Mouse (Mus musculus): ENCODE data around the gene Ubqln4. TPM values are rescaled to one million over a fixed set of nuclear protein-coding genes. Genes with fewer than 3 reads are reported as not detected.

Gene Ubqln4
- polyA plus RNA-seq (2016; fragmentation: Nextera tagmentation; extraction: Ambion mirVana), result 73.4 and 77.4 TPM in 2 replicates

- Histone ChIP-seq H3K36me3 (replicated peaks) (peaks cover 47% of the 10 kb centered on the region), H3K27ac (peak within 1 kb of the TSS; percentile 97), H3K4me1 (peaks cover 46% of the 10 kb centered on the region), H3K9me3 (no peaks in the 10 kb centered on the region), H3K4me3 (peak within 1 kb of the TSS; percentile 70), H3K27me3 (ENCODE audit: poor library complexity, severe bottlenecking) (no peaks in the 10 kb centered on the region)
- DNase-seq (ENCODE audit: extremely low spot score, low spot score), result peak; percentile 92
- under 1% methylated on average over 35 of the region's 37 CpGs for WGBS
These were observed at the start of gene Ubqln4 for GRCm38 (mm10) chr3:88553525-88553879. Gene Ubqln4 (plus strand): TSS chr3:88553758.

- Histone ChIP-seq H3K36me3 (replicated peaks) (no peaks in the 10 kb centered on the region), H3K4me1 (peaks cover 63% of the 10 kb centered on the region), H3K27me3 (ENCODE audit: poor library complexity, severe bottlenecking) (peaks cover 56% of the 10 kb centered on the region), H3K9me3 (no peaks in the 10 kb centered on the region), H3K27ac (no peak overlapping the region), H3K4me3 (no peak overlapping the region)
- WGBS, result 44% methylated on average over 8 of the region's 8 CpGs
- no peak for DNase-seq (ENCODE audit: extremely low spot score, low spot score)
These were observed 49.4 kb upstream of the Ubqln4 start for GRCm38 (mm10) chr3:88503881-88504746.

DNA sequence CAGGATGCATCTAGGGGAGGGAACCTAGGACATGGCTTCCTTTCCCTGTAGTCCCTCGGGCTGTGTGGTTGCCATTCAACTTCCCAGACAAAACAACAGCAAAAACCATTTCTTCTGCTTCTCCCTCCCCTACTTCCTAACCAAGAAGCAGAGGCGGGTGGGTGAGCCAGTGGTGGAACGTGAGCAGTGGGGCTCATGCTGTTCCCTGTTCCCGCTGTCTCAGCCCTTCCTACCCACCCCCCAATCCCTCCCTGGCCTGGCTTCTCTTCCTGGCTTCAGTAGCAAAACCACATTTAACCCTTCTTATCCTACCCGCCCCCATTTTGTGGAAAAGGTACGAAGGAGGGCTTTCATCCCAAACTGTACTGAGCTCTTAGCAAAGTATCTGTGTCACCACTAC lies 48.5 kb upstream of the Ubqln4 start:
- H3K27ac ChIP-seq, result no peak overlapping the region
- H3K4me1 ChIP-seq, result peaks cover 72% of the 10 kb centered on the region
- no peaks in the 10 kb centered on the region for H3K36me3 ChIP-seq (replicated peaks)
- no peak overlapping the region for H3K4me3 ChIP-seq
- no peak for DNase-seq (ENCODE audit: extremely low spot score, low spot score)
- WGBS, result 69% methylated on average over 6 of the region's 6 CpGs
- peaks cover 54% of the 10 kb centered on the region for H3K27me3 ChIP-seq (ENCODE audit: poor library complexity, severe bottlenecking)
- no peaks in the 10 kb centered on the region for H3K9me3 ChIP-seq

GRCm38 (mm10) chr3:88505765-88506164 lies 47.8 kb upstream of the Ubqln4 start:
- H3K4me3 ChIP-seq, result no peak overlapping the region
- peaks cover 47% of the 10 kb centered on the region for H3K27me3 ChIP-seq (ENCODE audit: poor library complexity, severe bottlenecking)
- no peak for DNase-seq (ENCODE audit: extremely low spot score, low spot score)
- H3K9me3 ChIP-seq, result no peaks in the 10 kb centered on the region
- no peaks in the 10 kb centered on the region for H3K36me3 ChIP-seq (replicated peaks)
- peaks cover 76% of the 10 kb centered on the region for H3K4me1 ChIP-seq
- peak overlapping the region; percentile 62 for H3K27ac ChIP-seq
- WGBS, result 42% methylated on average over 7 of the region's 7 CpGs

GRCm38 (mm10) chr3:88509250-88509649 lies 44.3 kb upstream of the Ubqln4 start:
- 75% methylated on average over 3 of the region's 3 CpGs for WGBS
- H3K4me3 ChIP-seq, result peak overlapping the region; percentile 48
- no peak for DNase-seq (ENCODE audit: extremely low spot score, low spot score)
- H3K4me1 ChIP-seq, result peaks cover 76% of the 10 kb centered on the region
- peaks cover 12% of the 10 kb centered on the region for H3K27me3 ChIP-seq (ENCODE audit: poor library complexity, severe bottlenecking)
- H3K36me3 ChIP-seq (replicated peaks), result no peaks in the 10 kb centered on the region
- no peaks in the 10 kb centered on the region for H3K9me3 ChIP-seq
- peak overlapping the region; percentile 86 for H3K27ac ChIP-seq

DNA sequence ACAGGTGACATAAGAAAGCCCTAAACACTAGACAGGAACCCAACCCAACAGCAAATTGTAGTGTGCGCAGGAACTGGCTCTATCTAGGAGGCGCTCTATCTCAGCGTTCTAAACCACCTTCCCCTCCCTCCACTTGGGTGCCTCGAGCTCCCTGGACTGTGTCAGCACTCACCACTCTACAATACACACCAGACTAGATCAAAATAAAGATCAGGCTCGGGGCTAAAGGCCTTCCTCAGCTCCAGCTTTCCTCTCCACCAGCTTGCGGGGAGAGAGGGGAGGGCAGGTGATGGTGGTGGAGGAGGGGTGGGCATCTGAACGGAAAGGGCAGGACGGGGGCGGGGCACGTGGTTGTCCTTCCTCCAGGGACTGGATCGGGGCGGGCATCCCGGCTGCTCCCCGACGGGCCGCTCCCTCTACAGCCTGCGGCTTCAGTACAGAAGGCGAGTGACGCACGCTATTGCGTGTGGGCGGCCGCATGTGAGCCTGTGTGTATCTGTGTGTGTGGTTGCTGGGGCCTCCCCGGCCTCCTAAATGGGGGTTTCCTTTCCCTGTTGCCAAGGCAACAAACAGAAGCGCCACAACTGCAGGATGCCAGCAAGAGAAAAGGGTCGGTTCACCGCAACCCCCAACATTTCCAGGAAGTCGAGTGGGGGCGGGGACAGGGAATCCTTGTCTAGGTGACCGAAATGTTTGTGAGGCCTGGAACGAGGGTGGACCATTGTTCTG lies 43.7 kb upstream of the Ubqln4 start, which contains the start of gene Lmna:
TSS of gene Lmna (minus strand) at position 265 of the 729 bp plus-strand sequence.
- DNase-seq (ENCODE audit: extremely low spot score, low spot score), result peak; percentile 93
- 1% methylated on average over 31 of the region's 31 CpGs for WGBS
- no peaks in the 10 kb centered on the region for H3K9me3 ChIP-seq
- peaks cover 78% of the 10 kb centered on the region for H3K4me1 ChIP-seq
- H3K27ac ChIP-seq, result peak within 1 kb of the TSS; percentile 86
- H3K4me3 ChIP-seq, result peak within 1 kb of the TSS; percentile 48
- H3K36me3 ChIP-seq (replicated peaks), result no peaks in the 10 kb centered on the region
- H3K27me3 ChIP-seq (ENCODE audit: poor library complexity, severe bottlenecking), result peaks cover 8% of the 10 kb centered on the region

GRCm38 (mm10) chr3:88510421-88511289 lies 42.9 kb upstream of the Ubqln4 start:
- DNase-seq (ENCODE audit: extremely low spot score, low spot score), result no peak
- WGBS, result 58% methylated on average over 13 of the region's 13 CpGs
- peaks cover 70% of the 10 kb centered on the region for H3K4me1 ChIP-seq
- H3K27ac ChIP-seq, result peak overlapping the region; percentile 86
- no peaks in the 10 kb centered on the region for H3K9me3 ChIP-seq
- no peaks in the 10 kb centered on the region for H3K36me3 ChIP-seq (replicated peaks)
- peaks cover under 1% of the 10 kb centered on the region for H3K27me3 ChIP-seq (ENCODE audit: poor library complexity, severe bottlenecking)
- peak overlapping the region; percentile 48 for H3K4me3 ChIP-seq

DNA sequence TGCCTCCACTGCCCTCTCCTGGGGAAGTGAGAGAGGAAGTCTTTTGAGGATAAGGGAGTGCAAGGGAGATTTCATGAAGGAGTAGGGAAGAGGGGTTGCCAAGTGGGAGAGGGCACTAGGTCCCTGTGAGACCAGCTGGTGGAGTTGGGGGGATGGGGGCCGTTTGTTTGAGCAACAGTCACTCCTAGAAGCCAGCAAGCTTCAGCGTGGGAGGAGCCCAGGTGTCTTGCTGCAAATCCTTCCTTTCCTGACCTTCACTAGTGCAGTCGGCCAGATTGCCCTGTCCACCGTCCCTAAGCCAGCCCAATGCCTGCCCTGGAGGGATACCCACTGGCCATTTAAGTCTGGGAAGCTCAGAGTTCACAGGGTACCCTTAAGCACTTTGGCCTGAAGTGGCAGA lies 42.0 kb upstream of the Ubqln4 start:
- no peaks in the 10 kb centered on the region for H3K36me3 ChIP-seq (replicated peaks)
- DNase-seq (ENCODE audit: extremely low spot score, low spot score), result no peak
- peaks cover 65% of the 10 kb centered on the region for H3K4me1 ChIP-seq
- peak overlapping the region; percentile 86 for H3K27ac ChIP-seq
- 64% methylated on average over 4 of the region's 4 CpGs for WGBS
- H3K27me3 ChIP-seq (ENCODE audit: poor library complexity, severe bottlenecking), result no peaks in the 10 kb centered on the region; the same call in 1 of the 2 replicates
- H3K9me3 ChIP-seq, result no peaks in the 10 kb centered on the region
- H3K4me3 ChIP-seq, result no peak overlapping the region

DNA sequence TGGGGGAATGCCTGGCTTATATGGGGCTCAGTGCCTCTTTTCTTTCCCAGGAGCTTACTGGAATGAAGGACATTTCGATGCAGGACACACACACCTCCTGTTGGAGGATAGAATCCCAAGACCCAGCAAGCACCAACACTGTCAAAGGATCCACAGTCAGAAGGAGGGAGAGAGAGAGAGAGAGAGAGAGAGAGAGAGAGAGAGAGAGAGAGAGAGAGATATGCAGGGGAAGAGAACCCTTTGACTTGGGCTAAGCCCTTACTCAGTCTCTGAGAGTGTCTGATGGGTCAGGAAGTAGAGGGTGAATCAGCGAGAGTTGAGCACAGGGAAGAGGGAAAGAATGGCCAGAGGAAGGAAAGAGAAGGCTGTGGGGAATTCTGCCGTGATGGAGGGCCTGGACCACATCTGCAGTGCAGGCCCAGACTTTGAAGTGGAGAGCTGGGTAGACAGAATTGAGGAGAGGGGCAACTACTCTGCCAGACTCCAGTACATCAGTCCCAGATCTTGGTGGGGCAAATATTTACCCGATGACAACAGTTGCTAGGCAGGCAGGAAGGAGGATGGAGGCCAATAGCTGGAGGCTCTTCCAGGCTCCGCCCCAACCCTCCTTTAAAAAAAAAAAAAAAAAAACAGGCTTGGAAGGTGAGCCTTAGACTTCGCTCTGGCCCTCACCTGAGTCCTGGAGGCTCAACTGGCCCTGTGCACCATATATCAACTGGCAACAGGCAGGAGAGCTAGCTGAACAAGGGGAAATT lies 41.2 kb upstream of the Ubqln4 start:
- DNase-seq (ENCODE audit: extremely low spot score, low spot score), result no peak
- no peaks in the 10 kb centered on the region for H3K36me3 ChIP-seq (replicated peaks)
- H3K27ac ChIP-seq, result peak overlapping the region; percentile 86
- WGBS, result 45% methylated on average over 6 of the region's 6 CpGs
- no peaks in the 10 kb centered on the region; the same call in 1 of the 2 replicates for H3K27me3 ChIP-seq (ENCODE audit: poor library complexity, severe bottlenecking)
- peaks cover 57% of the 10 kb centered on the region for H3K4me1 ChIP-seq
- H3K4me3 ChIP-seq, result peak overlapping the region; percentile 5; the same call in 1 of the 2 replicates
- H3K9me3 ChIP-seq, result no peaks in the 10 kb centered on the region

GRCm38 (mm10) chr3:88512896-88513545 lies 40.5 kb upstream of the Ubqln4 start:
- 53% methylated on average over 15 of the region's 15 CpGs for WGBS
- H3K27me3 ChIP-seq (ENCODE audit: poor library complexity, severe bottlenecking), result no peaks in the 10 kb centered on the region

GRCm38 (mm10) chr3:88513546-88514115 lies 39.9 kb upstream of the Ubqln4 start:
- no peaks in the 10 kb centered on the region for H3K27me3 ChIP-seq (ENCODE audit: poor library complexity, severe bottlenecking)
- DNase-seq (ENCODE audit: extremely low spot score, low spot score), result no peak
- no peak overlapping the region for H3K4me3 ChIP-seq
- 87% methylated on average over 7 of the region's 7 CpGs for WGBS
- H3K36me3 ChIP-seq (replicated peaks), result no peaks in the 10 kb centered on the region
- no peaks in the 10 kb centered on the region for H3K9me3 ChIP-seq
- H3K27ac ChIP-seq, result no peak overlapping the region; the same call in 1 of the 2 replicates
- peaks cover 57% of the 10 kb centered on the region for H3K4me1 ChIP-seq

More at GRCm38 (mm10) chr3:88512896-88513545, 40.5 kb upstream of the Ubqln4 start:
- H3K4me3 ChIP-seq, result peak overlapping the region; percentile 5; the same call in 1 of the 2 replicates
- DNase-seq (ENCODE audit: extremely low spot score, low spot score), result no peak
- peak overlapping the region; percentile 86 for H3K27ac ChIP-seq
- no peaks in the 10 kb centered on the region for H3K9me3 ChIP-seq
- H3K4me1 ChIP-seq, result peaks cover 57% of the 10 kb centered on the region
- H3K36me3 ChIP-seq (replicated peaks), result no peaks in the 10 kb centered on the region

All from forebrain, embryonic 10.5 days (tissue).